Mouse (Mus musculus): ENCODE data around the gene Tmem131l. TPM values are rescaled to one million over a fixed set of nuclear protein-coding genes. Genes with fewer than 3 reads are reported as not detected.
A peak's percentile ranks its signal among the peaks of the same experiment; 100 is the strongest.

Tmem131l gene
- polyA plus RNA-seq, 1 experiment = 8.4 TPM

- Histone ChIP-seq H3K27ac (replicated peaks; ENCODE audit: low read depth, low read length) (no peak overlapping the region), H3K4me1 (ENCODE audit: control insufficient read depth, insufficient read depth, insufficient read length, low read length) (peaks cover 13% of the 10 kb centered on the region), H3K4me3 (ENCODE audit: insufficient read depth, low read depth, low read length) (no peak overlapping the region)
These were observed 23.5 kb upstream of the Tmem131l start for GRCm38 (mm10) chr3:84063369-84063914.

DNA sequence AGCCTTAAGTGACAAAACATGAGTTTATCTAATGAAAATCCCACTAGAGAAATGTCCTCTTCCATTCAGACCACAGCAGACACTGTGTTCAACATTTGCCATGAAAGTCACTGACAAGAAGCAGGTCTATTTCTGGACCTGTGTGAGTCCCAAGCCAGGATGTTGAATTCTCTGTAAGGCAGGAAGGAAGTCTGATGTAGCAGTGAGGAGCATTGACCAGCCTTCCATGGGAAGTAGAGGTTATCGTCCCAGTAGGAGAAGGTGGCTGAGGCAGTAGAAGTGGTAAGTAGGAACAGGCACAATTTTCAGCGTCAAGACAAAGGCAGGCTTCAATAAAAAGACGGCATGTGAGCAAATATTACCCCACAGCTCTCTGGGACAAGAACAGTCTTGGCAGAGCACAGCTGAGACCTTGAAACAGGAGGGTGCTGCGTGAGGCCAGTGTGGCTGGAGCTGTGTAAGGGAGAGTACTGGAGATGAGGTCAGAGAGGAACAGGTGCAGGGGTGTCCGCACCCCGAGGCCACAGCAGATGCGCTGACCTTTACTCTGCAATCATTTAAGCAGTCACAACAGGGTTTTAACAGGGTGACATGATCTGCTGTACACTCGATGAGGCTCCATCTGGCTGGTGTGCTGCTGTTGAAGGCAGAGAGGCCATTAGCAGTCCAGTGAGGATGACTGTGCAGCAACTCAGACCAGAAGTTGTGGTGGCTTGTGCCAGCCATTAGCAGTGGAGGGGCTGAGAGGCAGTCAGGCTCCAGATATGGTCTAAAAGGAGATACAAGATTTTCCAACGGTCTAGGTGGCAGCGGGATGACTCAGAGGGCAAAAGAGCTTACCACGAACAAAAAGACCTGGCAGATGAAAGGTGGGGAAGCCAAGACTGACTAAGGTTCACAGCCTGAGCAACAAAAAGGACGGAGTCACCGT lies 21.8 kb upstream of the Tmem131l start:
- peak overlapping the region; percentile 7 for H3K27ac ChIP-seq (replicated peaks; ENCODE audit: low read depth, low read length)
- H3K4me3 ChIP-seq (ENCODE audit: insufficient read depth, low read depth, low read length) = no peak overlapping the region
- H3K4me1 ChIP-seq (ENCODE audit: control insufficient read depth, insufficient read depth, insufficient read length, low read length) = peaks cover 13% of the 10 kb centered on the region

- H3K27ac ChIP-seq (replicated peaks; ENCODE audit: low read depth, low read length) = no peak overlapping the region
- H3K4me1 ChIP-seq (ENCODE audit: control insufficient read depth, insufficient read depth, insufficient read length, low read length) = peaks cover 13% of the 10 kb centered on the region
- no peak overlapping the region for H3K4me3 ChIP-seq (ENCODE audit: insufficient read depth, low read depth, low read length)
These were observed 21.0 kb upstream of the Tmem131l start for GRCm38 (mm10) chr3:84060946-84061345.

- no peak overlapping the region for H3K4me3 ChIP-seq (ENCODE audit: insufficient read depth, low read depth, low read length)
- H3K27ac ChIP-seq (replicated peaks; ENCODE audit: low read depth, low read length) = no peak overlapping the region
- peaks cover 13% of the 10 kb centered on the region for H3K4me1 ChIP-seq (ENCODE audit: control insufficient read depth, insufficient read depth, insufficient read length, low read length)
These were observed 20.2 kb upstream of the Tmem131l start for GRCm38 (mm10) chr3:84060128-84060527.

DNA sequence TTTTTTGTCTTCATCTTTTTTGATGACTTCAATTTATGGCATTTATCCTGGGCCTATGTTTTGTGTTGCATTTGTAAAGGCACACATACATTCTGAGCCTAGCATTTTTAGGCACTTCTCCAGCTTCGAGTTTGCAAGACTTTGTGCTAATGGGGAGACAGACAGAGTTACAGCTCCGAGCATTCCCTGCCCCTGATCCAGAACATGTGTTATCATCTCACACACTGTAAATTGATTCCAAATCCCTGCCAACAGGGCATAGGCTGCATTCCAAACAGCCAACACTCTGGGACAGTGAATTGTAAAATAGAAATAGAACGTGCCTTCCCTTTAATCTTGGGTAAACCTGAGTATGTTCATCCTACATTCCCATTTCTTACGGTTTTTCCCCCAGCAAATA lies 19.7 kb upstream of the Tmem131l start:
- Histone ChIP-seq H3K4me1 (ENCODE audit: control insufficient read depth, insufficient read depth, insufficient read length, low read length) (peaks cover 13% of the 10 kb centered on the region), H3K27ac (replicated peaks; ENCODE audit: low read depth, low read length) (no peak overlapping the region), H3K4me3 (ENCODE audit: insufficient read depth, low read depth, low read length) (no peak overlapping the region)

- Histone ChIP-seq H3K4me1 (ENCODE audit: control insufficient read depth, insufficient read depth, insufficient read length, low read length) (peaks cover 13% of the 10 kb centered on the region), H3K27ac (replicated peaks; ENCODE audit: low read depth, low read length) (no peak overlapping the region), H3K4me3 (ENCODE audit: insufficient read depth, low read depth, low read length) (no peak overlapping the region)
These were observed 19.3 kb upstream of the Tmem131l start for GRCm38 (mm10) chr3:84059261-84059660.

- Histone ChIP-seq H3K4me3 (ENCODE audit: insufficient read depth, low read depth, low read length) (no peak overlapping the region), H3K27ac (replicated peaks; ENCODE audit: low read depth, low read length) (peak overlapping the region; percentile 76), H3K4me1 (ENCODE audit: control insufficient read depth, insufficient read depth, insufficient read length, low read length) (no peaks in the 10 kb centered on the region)
These were observed 8.8 kb upstream of the Tmem131l start for GRCm38 (mm10) chr3:84048729-84049175.

DNA sequence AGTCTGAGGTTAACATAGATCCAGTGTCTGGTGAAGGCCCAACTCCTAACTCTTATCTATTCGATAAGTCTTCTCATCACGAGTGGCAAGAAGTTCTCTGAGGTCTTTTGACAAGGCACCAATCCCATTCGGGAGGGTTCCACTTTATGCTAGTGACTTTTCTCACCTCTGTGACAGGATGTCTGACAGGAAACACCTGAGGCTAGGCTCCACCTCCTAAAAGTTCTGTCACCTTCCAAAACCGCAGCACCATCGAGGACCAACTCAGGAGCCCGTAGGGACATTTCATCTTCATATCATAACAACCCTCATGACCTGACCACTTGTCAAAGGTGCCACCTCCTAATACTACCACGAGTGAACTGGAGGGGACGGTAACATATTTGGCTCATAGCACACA lies 6.2 kb upstream of the Tmem131l start:
- H3K4me3 ChIP-seq (ENCODE audit: insufficient read depth, low read depth, low read length) = no peak overlapping the region
- no peaks in the 10 kb centered on the region for H3K4me1 ChIP-seq (ENCODE audit: control insufficient read depth, insufficient read depth, insufficient read length, low read length)
- no peak overlapping the region for H3K27ac ChIP-seq (replicated peaks; ENCODE audit: low read depth, low read length)

DNA sequence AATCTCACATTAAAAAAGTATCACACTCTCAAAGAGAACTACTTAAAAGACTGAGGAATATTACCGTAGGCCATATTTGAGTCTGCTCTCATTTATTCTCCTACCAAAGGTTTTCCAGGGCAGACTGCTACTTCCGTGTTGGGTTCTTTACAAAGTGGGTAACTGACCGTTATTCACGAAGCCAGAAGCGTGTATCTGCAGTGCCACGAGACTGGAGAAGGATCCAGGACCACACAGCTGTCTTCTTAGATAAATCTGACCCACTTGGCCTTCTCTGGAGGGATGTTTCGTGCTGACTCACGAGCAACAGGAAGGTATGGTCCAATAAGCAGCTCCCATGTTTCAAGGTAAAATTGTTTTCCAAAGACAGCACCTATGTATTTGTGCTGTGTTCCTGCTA lies 1.8 kb upstream of the Tmem131l start:
- Histone ChIP-seq H3K4me1 (ENCODE audit: control insufficient read depth, insufficient read depth, insufficient read length, low read length) (peaks cover 3% of the 10 kb centered on the region; the same call in 1 of the 2 replicates), H3K4me3 (ENCODE audit: insufficient read depth, low read depth, low read length) (no peak overlapping the region), H3K27ac (replicated peaks; ENCODE audit: low read depth, low read length) (no peak overlapping the region)

DNA sequence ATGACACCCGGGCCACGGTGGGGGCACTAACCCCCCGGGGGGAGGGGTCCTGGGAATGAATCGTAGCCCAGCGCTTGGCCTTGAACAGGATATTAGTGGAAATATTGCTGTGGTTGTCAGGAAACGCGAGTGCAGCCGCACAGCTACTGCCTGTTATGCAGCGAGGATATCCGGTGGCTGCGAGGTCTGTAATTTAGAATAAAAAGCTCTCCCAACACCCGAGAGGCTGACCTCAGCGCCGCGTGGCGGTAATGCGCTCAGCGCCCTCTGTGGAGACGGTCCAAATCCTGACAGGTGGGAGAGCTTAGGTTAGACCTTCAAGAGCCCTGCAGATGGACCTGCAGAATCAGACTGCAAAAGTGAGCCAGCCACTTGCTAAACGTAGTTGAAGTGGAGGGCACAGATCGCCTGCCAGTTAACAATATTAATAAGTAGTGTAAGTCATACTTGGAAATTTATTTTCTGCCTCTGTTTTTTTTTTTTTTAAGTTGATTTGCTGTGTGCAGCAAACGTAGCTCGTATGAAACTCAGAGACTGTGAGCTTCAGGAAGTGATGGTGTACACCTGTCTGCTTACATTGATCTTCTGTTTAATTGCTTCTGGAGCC lies 604 bp upstream of the Tmem131l start:
- Histone ChIP-seq H3K27ac (replicated peaks; ENCODE audit: low read depth, low read length) (peak overlapping the region; percentile 82), H3K4me3 (ENCODE audit: insufficient read depth, low read depth, low read length) (peak overlapping the region; percentile 84), H3K4me1 (ENCODE audit: control insufficient read depth, insufficient read depth, insufficient read length, low read length) (peaks cover 3% of the 10 kb centered on the region; the same call in 1 of the 2 replicates)

DNA sequence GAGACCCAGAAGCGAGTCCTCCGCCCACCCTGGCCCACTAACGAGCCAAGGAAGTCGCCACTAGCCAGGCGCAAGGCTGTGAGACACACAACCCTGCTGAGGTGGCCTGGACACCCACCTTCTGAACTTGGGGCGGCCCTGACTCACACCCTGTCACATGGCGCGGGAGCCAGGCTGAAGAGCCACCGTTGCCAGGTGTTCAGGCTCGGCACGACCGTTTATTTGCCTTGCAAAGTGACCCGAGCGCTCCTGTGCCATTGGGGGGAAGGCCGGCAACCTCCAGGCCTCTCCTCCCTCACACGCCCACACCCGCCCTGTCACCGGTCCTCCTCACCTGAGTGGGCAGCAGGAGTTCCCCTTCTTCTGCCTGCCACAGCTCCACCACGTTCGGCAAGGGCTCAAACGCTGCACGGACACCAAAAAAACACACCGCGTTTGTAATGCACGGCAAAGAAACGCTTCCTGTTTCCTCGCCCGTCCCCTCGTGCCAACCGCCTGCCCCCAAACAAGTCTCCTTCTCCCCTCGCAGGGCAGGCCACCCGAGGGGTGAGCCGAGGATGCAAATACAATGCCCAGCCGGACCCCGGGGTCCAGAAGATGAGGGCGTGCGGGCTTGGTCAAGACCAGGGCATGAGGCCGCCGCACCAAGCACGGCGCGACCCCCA lies 862 bp downstream of the Tmem131l start:
- H3K4me1 ChIP-seq (ENCODE audit: control insufficient read depth, insufficient read depth, insufficient read length, low read length) = peaks cover 3% of the 10 kb centered on the region; the same call in 1 of the 2 replicates
- H3K4me3 ChIP-seq (ENCODE audit: insufficient read depth, low read depth, low read length) = peak overlapping the region; percentile 73
- H3K27ac ChIP-seq (replicated peaks; ENCODE audit: low read depth, low read length) = no peak overlapping the region

- H3K4me1 ChIP-seq (ENCODE audit: control insufficient read depth, insufficient read depth, insufficient read length, low read length) = peaks cover 3% of the 10 kb centered on the region; the same call in 1 of the 2 replicates
- no peak overlapping the region for H3K27ac ChIP-seq (replicated peaks; ENCODE audit: low read depth, low read length)
- H3K4me3 ChIP-seq (ENCODE audit: insufficient read depth, low read depth, low read length) = no peak overlapping the region
These were observed 1.8 kb downstream of the Tmem131l start for GRCm38 (mm10) chr3:84038126-84038525.

GRCm38 (mm10) chr3:84037536-84037935 lies 2.4 kb downstream of the Tmem131l start:
- H3K27ac ChIP-seq (replicated peaks; ENCODE audit: low read depth, low read length) = no peak overlapping the region
- no peak overlapping the region for H3K4me3 ChIP-seq (ENCODE audit: insufficient read depth, low read depth, low read length)
- H3K4me1 ChIP-seq (ENCODE audit: control insufficient read depth, insufficient read depth, insufficient read length, low read length) = peaks cover 3% of the 10 kb centered on the region; the same call in 1 of the 2 replicates

DNA sequence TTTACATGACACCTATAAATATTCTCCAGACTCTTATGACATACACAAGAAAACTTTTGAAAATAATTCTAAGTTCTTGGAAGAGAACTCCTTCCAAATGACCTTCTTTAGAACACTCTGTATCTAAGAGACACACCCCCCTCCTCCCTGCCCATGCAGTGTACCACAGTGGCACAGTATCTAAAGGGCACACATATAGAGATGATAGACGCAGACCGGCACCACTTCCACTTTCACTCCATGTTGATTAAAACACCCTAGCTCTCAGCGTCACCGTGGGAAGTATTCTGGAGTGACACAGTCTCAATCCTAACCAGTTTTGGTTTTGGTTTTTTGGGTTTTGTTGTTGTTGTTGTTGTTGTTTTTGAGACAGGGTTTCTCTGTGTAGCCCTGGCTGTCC lies 3.1 kb downstream of the Tmem131l start:
- no peak overlapping the region for H3K4me3 ChIP-seq (ENCODE audit: insufficient read depth, low read depth, low read length)
- peaks cover 3% of the 10 kb centered on the region; the same call in 1 of the 2 replicates for H3K4me1 ChIP-seq (ENCODE audit: control insufficient read depth, insufficient read depth, insufficient read length, low read length)

More for the DNA sequence above, 3.1 kb downstream of the Tmem131l start:
- no peak overlapping the region for H3K27ac ChIP-seq (replicated peaks; ENCODE audit: low read depth, low read length)
